Mouse (Mus musculus): Measurements from ENCODE around the gene Bpi.

GRCm38 (mm10) chr2:158322845-158323244, 65.0 kb downstream of the Bpi start:
- TF ChIP-seq CTCF (conservative IDR thresholded peaks at IDR 0.05 in 1 of 2, IDR thresholded peaks at IDR 0.05 in 1 of 2; ENCODE audit: low read depth in 2 of 2, low read length in 2 of 2) (no peak), POLR2A (IDR thresholded peaks at IDR 0.05; ENCODE audit: low read depth, low read length) (no peak), E2F4 (IDR thresholded peaks at IDR 0.05; ENCODE audit: insufficient replicate concordance, low read depth, low read length) (no peak), ETS1 (conservative IDR thresholded peaks at IDR 0.05; ENCODE audit: low read depth, low read length) (no peak), CHD1 (IDR thresholded peaks at IDR 0.05; ENCODE audit: low read depth, low read length) (no peak), ZKSCAN1 (IDR thresholded peaks at IDR 0.05; ENCODE audit: borderline replicate concordance, low read depth, low read length) (no peak), SMC3 (IDR thresholded peaks at IDR 0.05; ENCODE audit: low read depth, low read length) (no peak), HCFC1 (IDR thresholded peaks at IDR 0.05; ENCODE audit: low read depth, low read length) (no peak), CHD2 (IDR thresholded peaks at IDR 0.05; ENCODE audit: low read length) (no peak), KAT2A (IDR thresholded peaks at IDR 0.05; ENCODE audit: insufficient replicate concordance, low read length) (no peak), USF1 (IDR thresholded peaks at IDR 0.05; ENCODE audit: low read depth, low read length) (no peak)

Data from CH12.LX (cell line).